Mouse (Mus musculus) erythroblast, embryonic 14.5 days (primary cell): Measurements from ENCODE around the gene Smim20.

Experiments used
- GATA1 ChIP-seq: IDR thresholded peaks from 2 replicates; pipeline ENCODE4 v1.6.1; 2012; ENCODE audit warnings: low read length, inconsistent platforms, mixed read lengths
- TAL1 ChIP-seq: IDR thresholded peaks from 3 replicates; pipeline ENCODE4 v1.6.1; 2012; ENCODE audit warnings: low read length, inconsistent platforms, mixed read lengths

- no peak for TF ChIP-seq TAL1
- no peak for TF ChIP-seq GATA1
Measured at GRCm38 (mm10) chr5:53320331-53320730, 53.4 kb downstream of the Smim20 start.
